Mouse (Mus musculus) forebrain, embryonic 10.5 days (tissue): ENCODE data around the gene Tmem143. TPM values are rescaled to one million over a fixed set of nuclear protein-coding genes. Genes with fewer than 3 reads are reported as not detected.
"Not testable (repeated sequence)": the region's sequence is repeated elsewhere in the genome, so short reads cannot be mapped to it uniquely, and the experiment has no call there.

Source experiments
- DNase-seq: peaks from one replicate; pipeline ENCODE4 v3.0.0-alpha.2; 2017; ENCODE audit warnings: low spot score; ENCODE audit errors: extremely low spot score
- H3K27ac ChIP-seq: fragments of 300-500 bp; sonication (generic); 2 replicates; pipeline ENCODE4 v1.5.1; 2016; ENCODE audit warnings: mild to moderate bottlenecking
- H3K27me3 ChIP-seq: fragments of 300-500 bp; sonication (generic); 2 replicates; pipeline ENCODE4 v1.6.1; 2016; ENCODE audit warnings: mild to moderate bottlenecking; ENCODE audit not compliant: poor library complexity, severe bottlenecking
- H3K36me3 ChIP-seq: fragments of 300-500 bp; sonication (generic); replicated peaks from 2 replicates; pipeline ENCODE4 v1.6.1; 2016; ENCODE audit warnings: mild to moderate bottlenecking, moderate library complexity
- H3K4me1 ChIP-seq: fragments of 300-500 bp; sonication (generic); 2 replicates; pipeline ENCODE4 v1.6.1; 2016
- H3K4me3 ChIP-seq: fragments of 300-500 bp; sonication (generic); 2 replicates; pipeline ENCODE4 v1.5.1; 2016; ENCODE audit warnings: mild to moderate bottlenecking, moderate library complexity
- H3K9me3 ChIP-seq: fragments of 300-500 bp; sonication (generic); 2 replicates; pipeline ENCODE4 v1.6.1; 2016; ENCODE audit warnings: mild to moderate bottlenecking, moderate library complexity
- WGBS: fragments of 180-500 bp; shearing (Covaris S2); methylation state at CpG from one replicate; pipeline ENCODE4 v1.1.7; 2016; 5-methylcytosine and 5-hydroxymethylcytosine counted together
- polyA plus RNA-seq: library from polyadenylated mRNA; unstranded; fragments of >200 nt; fragmentation: Nextera tagmentation; extraction: Ambion mirVana; gene quantifications from 2 replicates; pipeline ENCODE4 v1.2.1, GENCODE M21; 2016

Gene Tmem143
- polyA plus RNA-seq, 1 experiment from 2014 or later = 4.8 TPM

- Histone ChIP-seq H3K27ac (no peak overlapping the region), H3K9me3 (no peaks in the 10 kb centered on the region), H3K4me1 (no peaks in the 10 kb centered on the region), H3K27me3 (no peaks in the 10 kb centered on the region), H3K36me3 (no peaks in the 10 kb centered on the region), H3K4me3 (no peak overlapping the region)
- 54% methylated on average over 2 of the region's 2 CpGs for WGBS
- no peak for DNase-seq
Observed at GRCm38 (mm10) chr7:45939836-45940235, 43.1 kb downstream of the Tmem143 start.

- Histone ChIP-seq H3K9me3 (no peaks in the 10 kb centered on the region), H3K4me3 (no peak overlapping the region), H3K4me1 (no peaks in the 10 kb centered on the region), H3K27me3 (no peaks in the 10 kb centered on the region), H3K27ac (no peak overlapping the region), H3K36me3 (no peaks in the 10 kb centered on the region)
- WGBS = 92% methylated on average over 9 of the region's 9 CpGs
- no peak for DNase-seq
Observed at GRCm38 (mm10) chr7:45941986-45942385, 45.2 kb downstream of the Tmem143 start.

DNA sequence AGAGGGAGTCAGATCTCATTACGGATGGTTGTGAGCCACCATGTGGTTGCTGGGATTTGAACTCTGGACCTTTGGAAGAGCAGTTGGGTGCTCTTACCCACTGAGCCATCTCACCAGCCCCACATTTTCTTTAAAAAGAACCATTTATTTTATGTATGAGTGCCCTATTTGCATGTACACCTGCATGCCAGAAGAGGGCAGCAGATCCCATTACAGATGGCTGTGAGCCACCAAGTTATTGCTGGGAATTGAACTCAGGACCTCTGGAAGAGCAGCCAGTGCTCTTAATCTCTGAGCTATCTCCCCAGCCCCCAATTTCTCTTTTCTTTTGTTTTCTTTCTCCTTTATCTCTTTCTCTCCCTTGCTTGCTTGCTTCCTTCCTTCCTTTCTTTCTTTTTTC is 46.5 kb downstream of the Tmem143 start:
- 75% methylated on average over 1 of the region's 1 CpGs for WGBS

DNA sequence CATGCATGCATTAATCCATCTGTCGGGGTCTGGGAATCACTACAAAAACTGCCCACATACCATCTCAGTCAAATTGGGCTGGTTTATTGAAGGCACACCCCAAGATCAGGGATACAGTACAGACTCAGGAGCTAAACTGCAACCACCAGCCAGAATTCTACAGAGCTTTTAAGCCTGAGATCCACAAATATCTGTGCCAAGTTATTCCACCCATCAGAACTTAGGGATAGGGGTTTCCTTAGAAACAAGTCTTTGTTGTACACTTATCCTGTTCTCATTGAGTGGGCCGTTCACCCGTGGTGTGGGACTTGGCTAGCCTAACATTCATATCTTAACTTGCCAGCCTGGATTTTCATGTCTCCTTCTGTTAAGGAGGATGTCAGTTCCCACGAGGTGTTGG is 52.3 kb downstream of the Tmem143 start:
- H3K4me1 ChIP-seq = no peaks in the 10 kb centered on the region
- H3K27me3 ChIP-seq = no peaks in the 10 kb centered on the region
- DNase-seq = no peak
- 88% methylated on average over 4 of the region's 4 CpGs for WGBS
- H3K4me3 ChIP-seq = no peak overlapping the region
- no peak overlapping the region for H3K27ac ChIP-seq
- H3K36me3 ChIP-seq = no peaks in the 10 kb centered on the region
- no peaks in the 10 kb centered on the region for H3K9me3 ChIP-seq

More for the DNA sequence above, 46.5 kb downstream of the Tmem143 start:
- not testable (repeated sequence) for H3K4me3 ChIP-seq, H3K27me3 ChIP-seq, H3K36me3 ChIP-seq, H3K27ac ChIP-seq, DNase-seq, H3K4me1 ChIP-seq, H3K9me3 ChIP-seq

GRCm38 (mm10) chr7:45956611-45957010 is 59.9 kb downstream of the Tmem143 start:
- Histone ChIP-seq H3K4me3 (no peak overlapping the region), H3K4me1 (no peaks in the 10 kb centered on the region), H3K27ac (no peak overlapping the region), H3K27me3 (no peaks in the 10 kb centered on the region), H3K9me3 (no peaks in the 10 kb centered on the region), H3K36me3 (no peaks in the 10 kb centered on the region)
- WGBS = 81% methylated on average over 4 of the region's 4 CpGs
- DNase-seq = no peak

Other genes starting within 250 kb of the Tmem143 start
- gene Fut2, start 230.5 kb upstream of the Tmem143 start, polyA plus RNA-seq = 0.12 TPM in 2 replicates
- gene Ntn5, start 212.9 kb upstream of the Tmem143 start, polyA plus RNA-seq = 0.38 and 0.63 TPM in 2 replicates
- gene Sec1, start 202.5 kb upstream of the Tmem143 start, polyA plus RNA-seq = 0.78 and 1.1 TPM in 2 replicates
- gene Car11, start 197.1 kb upstream of the Tmem143 start, polyA plus RNA-seq = 2.5 and 3.2 TPM in 2 replicates
- gene Dbp, start 191.9 kb upstream of the Tmem143 start, polyA plus RNA-seq = 2.6 and 2.7 TPM in 2 replicates
- 1,181 and 1,186 TPM in 2 replicates for gene Rpl18, start 181.5 kb upstream of the Tmem143 start, polyA plus RNA-seq
- gene Sphk2, start 178.9 kb upstream of the Tmem143 start, polyA plus RNA-seq = 34.0 and 36.6 TPM in 2 replicates
- gene Fam83e, start 175.7 kb upstream of the Tmem143 start, polyA plus RNA-seq = 2.6 and 3.3 TPM in 2 replicates
- gene Spaca4, start 171.1 kb upstream of the Tmem143 start, polyA plus RNA-seq = 0.50 TPM in 1 of 2 replicates, not detected in the other
- gene Lmtk3, start 113.2 kb upstream of the Tmem143 start, polyA plus RNA-seq = 1.7 and 2.7 TPM in 2 replicates
- gene Sult2b1, start 112.3 kb upstream of the Tmem143 start, polyA plus RNA-seq = 1.6 and 2.3 TPM in 2 replicates
- gene Cyth2, start 82.4 kb upstream of the Tmem143 start, polyA plus RNA-seq = 132 and 136 TPM in 2 replicates
- 0.76 and 0.78 TPM in 2 replicates for gene Kcnj14, start 72.2 kb upstream of the Tmem143 start, polyA plus RNA-seq
- 132 and 137 TPM in 2 replicates for gene Grwd1, start 66.0 kb upstream of the Tmem143 start, polyA plus RNA-seq
- 34.1 and 37.0 TPM in 2 replicates for gene Kdelr1, start 24.2 kb upstream of the Tmem143 start, polyA plus RNA-seq
- gene Grin2d, start 18.6 kb upstream of the Tmem143 start, polyA plus RNA-seq = 0.09 TPM in 2 replicates
- gene Syngr4, start 227 bp upstream of the Tmem143 start, polyA plus RNA-seq = 1.3 and 1.9 TPM in 2 replicates
- 8.5 and 9.7 TPM in 2 replicates for gene Emp3, start 24.5 kb downstream of the Tmem143 start, polyA plus RNA-seq
- 5.2 TPM in 2 replicates for gene Ccdc114, start 27.1 kb downstream of the Tmem143 start, polyA plus RNA-seq
- 0.10 and 0.33 TPM in 2 replicates for gene Abcc6, start 133.4 kb downstream of the Tmem143 start, polyA plus RNA-seq
- 33.7 and 33.8 TPM in 2 replicates for gene Nomo1, start 136.8 kb downstream of the Tmem143 start, polyA plus RNA-seq
- 0.12 and 0.54 TPM in 2 replicates for gene Kcnj11, start 203.8 kb downstream of the Tmem143 start, polyA plus RNA-seq